Mouse (Mus musculus): ENCODE results near the gene Cnksr3.

Gene Cnksr3

DNA sequence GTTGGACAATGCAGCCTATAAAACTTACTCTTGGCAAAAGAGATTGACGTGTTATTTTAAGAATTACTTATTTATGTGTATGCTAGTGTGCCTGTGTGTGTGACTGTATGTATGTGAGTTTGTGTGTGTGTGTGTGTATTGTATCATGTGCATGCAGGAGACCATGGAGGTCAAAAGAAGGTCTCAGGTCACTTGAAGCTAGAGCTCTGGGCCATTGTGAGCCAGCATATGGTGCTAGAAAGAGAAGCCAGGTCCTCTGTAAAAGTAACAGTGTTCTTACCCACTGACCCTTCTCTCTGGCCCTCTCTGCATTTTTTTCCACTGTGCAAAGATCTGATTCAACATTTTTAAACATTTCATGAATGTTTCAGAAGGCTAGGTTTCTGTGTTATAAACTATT is 134.1 kb downstream of the Cnksr3 start:
- DNase-seq (ENCODE audit: low spot score in 2 of 2), result no peak

DNA sequence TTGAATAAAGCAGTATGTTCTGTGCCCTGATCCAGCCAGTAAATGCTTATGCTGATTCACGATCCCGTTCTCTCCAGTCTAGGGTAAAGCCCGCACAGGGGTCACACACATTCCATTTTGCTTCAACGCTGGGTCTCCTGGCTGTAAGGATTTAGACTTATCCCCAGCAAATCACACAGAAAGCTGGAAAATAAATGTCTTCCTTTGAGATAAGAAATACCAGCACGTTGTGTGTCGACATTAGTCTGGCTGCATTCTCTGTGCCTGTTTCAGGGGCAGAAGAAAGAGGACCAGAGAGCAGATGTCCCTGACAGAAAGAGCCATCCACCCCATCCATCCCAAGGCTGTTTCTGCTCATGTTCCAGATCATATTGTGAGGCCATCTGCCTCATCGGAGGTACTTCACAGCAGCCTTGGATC is 134.6 kb downstream of the Cnksr3 start:
- no peak for DNase-seq (ENCODE audit: low spot score in 2 of 2)

DNA sequence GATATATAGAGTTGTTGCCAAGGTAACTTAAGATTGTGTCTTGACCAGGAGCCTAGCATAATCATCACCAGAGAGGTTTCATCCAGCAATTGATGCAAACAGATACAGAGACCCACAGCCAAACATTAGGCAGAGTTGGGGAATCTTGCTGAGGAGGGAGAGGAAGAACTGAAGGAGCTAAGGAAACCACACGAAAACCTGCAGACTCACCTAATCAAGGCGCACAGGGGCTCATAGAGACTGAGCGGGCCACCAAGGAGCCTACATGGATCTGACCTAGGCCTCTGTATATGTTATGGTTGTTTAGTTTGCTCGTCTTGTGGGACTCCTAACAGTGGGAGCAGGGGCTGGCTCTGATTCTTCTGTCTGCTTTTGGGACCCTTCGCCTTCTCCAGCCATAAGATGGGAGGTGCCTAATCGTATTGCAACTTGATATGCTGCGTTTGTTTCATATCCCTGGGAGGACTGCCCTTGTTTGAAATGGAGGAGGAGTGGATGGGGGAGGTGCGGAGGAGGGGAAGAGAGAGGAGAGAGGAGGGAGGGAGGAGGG is 135.3 kb downstream of the Cnksr3 start:
- DNase-seq (ENCODE audit: low spot score in 2 of 2), result no peak

DNA sequence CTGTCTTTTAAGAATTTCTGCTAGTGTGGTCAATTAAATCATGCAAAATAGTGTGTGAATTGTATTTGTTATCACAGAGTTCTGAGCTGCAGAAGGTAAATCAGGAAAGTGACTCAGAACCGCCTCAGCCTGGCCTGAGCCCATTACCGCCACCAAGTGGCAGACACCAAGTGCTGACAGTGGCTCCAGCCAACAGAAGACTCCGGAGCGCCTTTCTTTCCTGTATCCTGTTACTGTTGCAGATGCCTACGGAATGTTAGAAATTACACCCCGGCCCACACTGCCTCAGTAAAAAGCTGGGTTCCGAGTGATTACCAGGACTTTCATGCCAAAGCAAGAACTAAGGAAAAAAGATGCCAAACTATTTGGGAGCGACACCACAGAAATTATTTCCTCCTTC is 135.8 kb downstream of the Cnksr3 start:
- peak; percentile 16 to 50 for DNase-seq (ENCODE audit: low spot score in 2 of 2)

DNA sequence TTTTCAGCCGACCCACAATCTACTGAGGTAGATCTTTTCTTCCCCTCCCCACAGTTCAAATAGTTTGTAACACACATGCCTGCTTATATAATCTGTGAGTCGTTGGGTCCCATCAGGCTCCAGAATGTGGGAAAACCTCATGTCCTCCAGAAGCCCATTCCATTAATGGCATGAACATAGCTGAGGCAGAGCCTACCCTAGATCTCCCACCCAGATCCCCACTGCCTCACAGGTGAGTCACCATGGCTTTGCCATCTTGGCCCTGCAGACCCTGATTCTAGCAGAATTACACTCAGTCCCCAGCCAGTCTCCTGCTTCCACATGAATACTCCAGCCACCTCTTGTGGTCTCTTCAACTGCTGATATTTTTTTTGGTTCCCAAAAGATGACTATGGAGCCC is 136.4 kb downstream of the Cnksr3 start:
- DNase-seq (ENCODE audit: low spot score in 2 of 2), result no peak

DNA sequence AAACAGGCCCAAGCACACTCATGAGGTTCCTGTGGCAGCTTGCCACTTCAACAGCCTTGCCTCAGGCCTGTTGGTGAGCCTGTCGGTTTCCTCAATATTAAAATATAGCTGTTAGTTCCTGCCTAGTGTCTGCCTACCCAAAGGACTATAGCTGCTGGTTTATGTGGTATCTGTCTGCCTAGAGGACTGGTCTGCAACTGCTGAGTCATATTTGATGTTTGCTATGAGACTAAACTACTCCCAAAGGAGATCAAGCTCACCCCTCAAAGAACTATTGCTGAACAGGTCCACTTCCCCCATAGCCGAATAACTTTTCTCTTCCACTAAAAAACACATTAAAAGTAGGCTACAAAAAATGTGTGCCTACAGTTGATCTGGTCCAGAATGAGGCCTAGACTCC is 137.8 kb downstream of the Cnksr3 start:
- DNase-seq (ENCODE audit: low spot score in 2 of 2), result no peak

DNA sequence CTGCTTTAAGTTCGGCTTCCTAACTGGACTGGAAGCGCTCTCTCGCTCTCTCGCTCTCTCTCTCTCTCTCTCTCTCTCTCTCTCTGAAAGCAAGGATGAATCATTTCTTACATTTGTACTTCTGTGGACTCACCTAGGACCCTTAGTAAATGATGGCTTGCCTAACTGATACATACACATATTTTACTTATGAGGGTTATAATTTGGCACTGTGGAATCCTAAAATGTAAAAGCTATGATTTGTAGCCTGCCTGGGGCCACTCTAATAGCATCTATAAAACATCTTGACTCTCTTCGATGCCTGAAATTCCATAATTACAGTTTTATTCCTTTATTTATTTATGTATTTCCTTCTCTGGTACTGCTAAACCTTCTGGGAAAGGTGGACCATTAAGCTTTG is 141.1 kb downstream of the Cnksr3 start:
- DNase-seq (ENCODE audit: low spot score in 2 of 2), result no peak

DNA sequence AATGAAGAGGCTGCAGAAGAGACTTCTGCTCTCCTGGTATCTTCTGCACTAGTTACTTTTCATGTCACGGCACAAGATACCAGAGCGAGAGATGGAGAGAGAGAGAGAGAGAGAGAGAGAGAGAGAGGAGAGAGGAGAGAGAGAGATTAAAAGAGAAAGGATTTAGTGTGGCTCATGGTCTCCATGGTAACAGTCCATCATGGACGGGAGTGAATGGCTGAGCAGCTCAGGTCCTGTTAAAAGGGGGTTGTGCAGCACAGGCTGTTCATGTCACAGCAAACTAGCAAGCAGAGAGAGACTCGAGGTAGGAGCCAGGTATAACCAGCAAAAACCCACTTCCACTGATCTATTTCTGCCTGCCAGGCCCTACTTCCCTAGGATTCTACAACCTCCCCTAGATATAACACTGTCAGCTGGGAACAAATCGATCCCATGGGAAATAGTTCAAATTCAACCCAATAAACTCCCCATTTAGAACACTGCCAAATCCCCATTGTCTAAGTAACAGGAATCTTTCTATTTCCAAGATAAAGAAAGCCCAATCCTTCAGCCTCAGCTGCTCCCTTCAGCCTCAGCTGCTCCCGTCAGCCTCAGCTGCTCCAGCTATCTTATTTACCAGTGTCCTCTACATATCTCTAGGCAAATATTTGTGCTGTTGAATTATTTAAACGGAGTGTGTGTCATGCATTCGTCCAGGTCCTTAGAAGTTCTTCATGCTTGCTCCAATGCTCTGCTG is 141.8 kb downstream of the Cnksr3 start:
- no peak for DNase-seq (ENCODE audit: low spot score in 2 of 2)

DNA sequence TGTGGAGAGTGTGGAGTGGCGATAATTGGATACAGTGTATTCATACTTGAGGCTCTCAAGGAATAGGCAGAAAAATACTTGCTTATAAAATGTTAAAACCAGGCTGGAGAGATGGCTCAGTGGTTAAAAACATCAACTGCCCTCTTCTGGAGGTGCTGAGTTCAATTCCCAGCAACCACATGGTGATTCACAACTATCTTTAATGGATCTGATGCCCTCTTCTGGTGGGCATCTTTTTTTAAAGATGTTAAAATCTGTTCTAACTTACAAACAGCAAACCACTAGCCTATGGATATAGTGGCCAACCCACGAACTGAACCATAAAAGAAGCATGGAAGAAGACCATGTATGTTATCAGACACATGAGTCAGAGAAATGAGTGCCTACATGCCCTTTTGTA is 142.9 kb downstream of the Cnksr3 start:
- no peak for DNase-seq (ENCODE audit: low spot score in 2 of 2)
